Mouse (Mus musculus): Measurements from ENCODE around the gene Cpa2. TPM values are rescaled to one million over a fixed set of nuclear protein-coding genes. Genes with fewer than 3 reads are reported as not detected.

Cpa2 gene
- total and polyA plus RNA-seq, 3 experiments, result 0.12 to 0.43 TPM; not detected in 1

DNA sequence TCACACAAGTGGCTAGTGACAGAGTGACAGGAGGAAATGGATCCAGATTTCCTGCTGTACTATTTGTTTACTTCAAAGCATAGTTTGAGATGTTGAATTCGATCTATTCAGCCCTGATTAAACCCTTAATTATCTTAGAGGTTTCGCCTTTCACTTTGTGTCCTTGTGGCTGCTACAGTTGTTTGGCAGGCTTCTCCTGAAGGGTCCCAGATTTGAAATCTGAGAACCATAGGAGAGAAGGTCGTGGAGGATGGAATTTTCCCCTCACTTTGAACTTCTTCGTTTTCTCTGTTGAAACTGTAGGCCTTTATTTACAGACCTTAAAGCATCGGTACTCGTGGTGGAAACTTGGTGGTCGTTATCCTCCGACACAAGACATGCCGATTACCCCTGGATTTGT, 27.1 kb upstream of the Cpa2 start:
- Histone ChIP-seq H3K9ac (ENCODE audit: control insufficient read depth, low read depth, low read length, poor library complexity, severe bottlenecking) (no peak overlapping the region), H3K4me1 (ENCODE audit: control insufficient read depth in 1 of 2, insufficient read depth in 2 of 2, low read length in 2 of 2) (peaks cover 0 to 7% of the 10 kb centered on the region in 2 experiments; a peak in 3 of 4 replicates), H3K36me3 (ENCODE audit: control insufficient read depth in 1 of 2, insufficient read depth in 2 of 2, low read length in 2 of 2) (peaks cover 0 to 7% of the 10 kb centered on the region in 2 experiments; a peak in 2 of 4 replicates), H3K27me3 (ENCODE audit: control insufficient read depth in 1 of 2, insufficient read depth in 2 of 2, low read length in 2 of 2) (peaks cover 6 to 7% of the 10 kb centered on the region in 2 experiments), H3K79me2 (ENCODE audit: control insufficient read depth, insufficient read depth, low read length, poor library complexity) (peaks cover 2% of the 10 kb centered on the region; the same call in 1 of the 2 replicates), H3K9me3 (replicated peaks; ENCODE audit: insufficient read depth, low read length) (no peaks in the 10 kb centered on the region), H3K4me3 (ENCODE audit: control insufficient read depth in 1 of 2, insufficient read depth in 1 of 2, low read depth in 2 of 2, low read length in 2 of 2) (no peak overlapping the region), H3K27ac (ENCODE audit: control insufficient read depth, low read depth, low read length) (no peak overlapping the region)
- TF ChIP-seq CTCF (IDR thresholded peaks at IDR 0.05 in 2 of 3, conservative IDR thresholded peaks at IDR 0.05 in 1 of 3; ENCODE audit: control insufficient read depth in 1 of 3, insufficient read depth in 1 of 3, low read depth in 2 of 3, low read length in 3 of 3, poor library complexity in 1 of 3, severe bottlenecking in 1 of 3), result no peak
- no peak for TF ChIP-seq ETS1 (IDR thresholded peaks at IDR 0.05; ENCODE audit: low read depth, low read length)
- no peak for TF ChIP-seq CHD1 (IDR thresholded peaks at IDR 0.05; ENCODE audit: low read depth, low read length)
- no peak for TF ChIP-seq TBP (IDR thresholded peaks at IDR 0.05; ENCODE audit: low read depth, low read length)
- TF ChIP-seq SIN3A (IDR thresholded peaks at IDR 0.05; ENCODE audit: low read length), result no peak
- no peak for TF ChIP-seq EP300 (IDR thresholded peaks at IDR 0.05; ENCODE audit: low read depth in 1 of 2, low read length in 2 of 2)
- TF ChIP-seq ELF1 (IDR thresholded peaks at IDR 0.05; ENCODE audit: low read depth, low read length), result no peak
- TF ChIP-seq MEF2A (IDR thresholded peaks at IDR 0.05; ENCODE audit: extremely low read depth, insufficient replicate concordance, low read depth, low read length, poor library complexity, severe bottlenecking), result no peak
- no peak for TF ChIP-seq E2F4 (IDR thresholded peaks at IDR 0.05; ENCODE audit: borderline replicate concordance, low read depth, low read length)
- TF ChIP-seq UBTF (IDR thresholded peaks at IDR 0.05; ENCODE audit: borderline replicate concordance, insufficient read depth, low read depth, low read length), result no peak
- no peak for TF ChIP-seq CHD2 (IDR thresholded peaks at IDR 0.05; ENCODE audit: low read length)
- TF ChIP-seq MYC (IDR thresholded peaks at IDR 0.05; ENCODE audit: low read depth, low read length), result no peak
- no peak for TF ChIP-seq RAD21 (IDR thresholded peaks at IDR 0.05; ENCODE audit: low read depth, low read length)
- no peak for TF ChIP-seq MAX (IDR thresholded peaks at IDR 0.05; ENCODE audit: low read length)
- DNase-seq (ENCODE audit: low read depth, low spot score), result no peak

DNA sequence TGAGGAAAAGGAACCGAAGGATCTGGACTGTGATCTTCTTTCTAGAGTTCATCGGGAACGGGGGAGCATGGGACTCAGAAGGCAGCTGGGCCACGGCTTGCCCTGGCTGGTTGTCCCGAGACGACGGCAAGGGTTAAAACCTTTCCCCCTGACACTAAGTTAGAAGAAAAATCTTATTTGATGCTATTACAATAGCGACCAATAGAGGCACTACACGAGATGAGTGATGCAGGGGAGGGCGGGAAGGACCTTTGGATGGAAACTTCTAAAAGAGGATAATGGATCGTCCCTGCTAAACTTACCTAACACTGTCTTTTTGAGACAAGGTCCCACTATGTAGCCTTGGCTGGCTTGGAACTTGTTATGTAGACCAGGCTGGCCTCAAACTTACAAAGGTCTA, 21.0 kb upstream of the Cpa2 start:
- Histone ChIP-seq H3K36me3 (ENCODE audit: control insufficient read depth in 1 of 2, insufficient read depth in 2 of 2, low read length in 2 of 2) (no peaks in the 10 kb centered on the region), H3K4me3 (ENCODE audit: control insufficient read depth in 1 of 2, insufficient read depth in 1 of 2, low read depth in 2 of 2, low read length in 2 of 2) (no peak overlapping the region), H3K27ac (ENCODE audit: control insufficient read depth, low read depth, low read length) (no peak overlapping the region), H3K9me3 (replicated peaks; ENCODE audit: insufficient read depth, low read length) (no peaks in the 10 kb centered on the region), H3K27me3 (ENCODE audit: control insufficient read depth in 1 of 2, insufficient read depth in 2 of 2, low read length in 2 of 2) (peaks cover 4 to 7% of the 10 kb centered on the region in 2 experiments; a peak in 3 of 4 replicates), H3K4me1 (ENCODE audit: control insufficient read depth in 1 of 2, insufficient read depth in 2 of 2, low read length in 2 of 2) (no peaks in the 10 kb centered on the region), H3K79me2 (ENCODE audit: control insufficient read depth, insufficient read depth, low read length, poor library complexity) (no peaks in the 10 kb centered on the region), H3K9ac (ENCODE audit: control insufficient read depth, low read depth, low read length, poor library complexity, severe bottlenecking) (no peak overlapping the region)
- peak; percentile 29 for DNase-seq (ENCODE audit: low read depth, low spot score)
- TF ChIP-seq RAD21 (IDR thresholded peaks at IDR 0.05; ENCODE audit: low read depth, low read length), result peak; percentile 3; the same call in 1 of the 2 replicates
- TF ChIP-seq ELF1 (IDR thresholded peaks at IDR 0.05; ENCODE audit: low read depth, low read length), result no peak
- TF ChIP-seq MAX (IDR thresholded peaks at IDR 0.05; ENCODE audit: low read length), result no peak
- TF ChIP-seq CTCF (IDR thresholded peaks at IDR 0.05 in 2 of 3, conservative IDR thresholded peaks at IDR 0.05 in 1 of 3; ENCODE audit: control insufficient read depth in 1 of 3, insufficient read depth in 1 of 3, low read depth in 2 of 3, low read length in 3 of 3, poor library complexity in 1 of 3, severe bottlenecking in 1 of 3), result peak in 2 of 3 experiments; percentile 35 to 38; a peak in 4 of 6 replicates
